29 mouse cellular contexts compared by ENCODE assay signal in genomic region chr12:116054342-116054741, GRCm38 (mm10). TPM values are rescaled to one million over a fixed set of nuclear protein-coding genes. Genes with fewer than 3 reads are reported as not detected.
DNase-seq lines count a peak whose midpoint lies in the region; ATAC-seq and TF ChIP-seq lines count a peak whose summit lies in the region.
"Had no signal": no experiment of that assay in that cellular context is flagged by ENCODE, and none has a peak within 500 bp of the region (broad histone marks: within the 10 kb centered on the region; RNA-seq: fewer than 3 reads in every experiment).

No protein-coding gene starts in this region.

- peaks cover 39% of the 10 kb centered on the region for H3K36me3 ChIP-seq in intestine, postnatal 0 days (ENCODE audit: control insufficient read depth, insufficient read depth)
- peaks cover 28% of the 10 kb centered on the region for H3K36me3 ChIP-seq in intestine, embryonic 15.5 days
- peaks cover 32 to 65% of the 10 kb centered on the region in 2 experiments for H3K36me3 ChIP-seq in CH12.LX (replicated peaks in 1 of 2; ENCODE audit: control insufficient read depth in 1 of 2, insufficient read depth in 1 of 2, low read length in 1 of 2)
- H3K36me3 ChIP-seq in macrophage (ENCODE audit: inconsistent target) = peaks cover 43% of the 10 kb centered on the region
- H3K36me3 ChIP-seq in splenic B cell, adult 2 months (ENCODE audit: control insufficient read depth, insufficient read depth, low read length, poor library complexity, severe bottlenecking) = peaks cover 12% of the 10 kb centered on the region; the same call in 1 of the 2 replicates

- H3K4me3 ChIP-seq in intestine, postnatal 0 days (ENCODE audit: low read depth, low read length) = no peak overlapping the region
- no peak overlapping the region for H3K4me3 ChIP-seq in intestine, embryonic 15.5 days (replicated peaks)
- H3K4me3 ChIP-seq in CH12.LX (replicated peaks in 1 of 3; ENCODE audit: low read depth in 2 of 3, low read length in 2 of 3, poor library complexity in 1 of 3) (no peak overlapping the region), macrophage (ENCODE audit: inconsistent target) (no peak overlapping the region)
- H3K4me3 ChIP-seq: forebrain, embryonic 13.5 days; heart, adult 2 months; limb, embryonic 10.5 days; limb, embryonic 15.5 days; megakaryocyte, embryonic 14.5 days; midbrain, embryonic 12.5 days; neural tube, embryonic 13.5 days had no signal

- WGBS in intestine, postnatal 0 days = 91% methylated on average over 8 of the region's 8 CpGs
- 90% methylated on average over 8 of the region's 8 CpGs for WGBS in intestine, embryonic 15.5 days
- WGBS in macrophage (ENCODE audit: missing documents) = 29% methylated on average over 8 of the region's 8 CpGs

- H3K27me3 ChIP-seq in intestine, postnatal 0 days (replicated peaks; ENCODE audit: control insufficient read depth, insufficient read depth, low read length) = no peaks in the 10 kb centered on the region
- H3K27me3 ChIP-seq in intestine, embryonic 15.5 days (replicated peaks) = no peaks in the 10 kb centered on the region
- no peaks in the 10 kb centered on the region for H3K27me3 ChIP-seq in CH12.LX (replicated peaks)
- no peaks in the 10 kb centered on the region for H3K27me3 ChIP-seq in splenic B cell, adult 2 months (ENCODE audit: control insufficient read depth, insufficient read depth, low read length, poor library complexity, severe bottlenecking)
- H3K27me3 ChIP-seq: forebrain, embryonic 13.5 days; limb, embryonic 15.5 days; megakaryocyte, embryonic 14.5 days; midbrain, embryonic 12.5 days; neural tube, embryonic 13.5 days had no signal

- H3K27ac ChIP-seq in intestine, postnatal 0 days (ENCODE audit: low read depth, low read length) = peak overlapping the region; percentile 21
- no peak overlapping the region for H3K27ac ChIP-seq in intestine, embryonic 15.5 days
- no peak overlapping the region for H3K27ac ChIP-seq in CH12.LX (ENCODE audit: insufficient read depth, low read depth)
- H3K27ac ChIP-seq in macrophage = 0 out of 2 replicates have a peak overlapping the region, but pooled peaks have one; percentile 21
- H3K27ac ChIP-seq: forebrain, embryonic 13.5 days; heart, adult 2 months; kidney, postnatal 0 days; limb, embryonic 10.5 days; limb, embryonic 15.5 days; midbrain, embryonic 12.5 days; neural tube, embryonic 13.5 days had no signal

- 0 out of 2 replicates have a peak, but pooled peaks cover 6% of the 10 kb centered on the region for H3K9me3 ChIP-seq in intestine, postnatal 0 days (ENCODE audit: control insufficient read depth)
- peaks cover 3% of the 10 kb centered on the region; the same call in 1 of the 2 replicates for H3K9me3 ChIP-seq in intestine, embryonic 15.5 days
- peaks cover 11% of the 10 kb centered on the region for H3K9me3 ChIP-seq in CH12.LX (replicated peaks; ENCODE audit: low read length)

- TF ChIP-seq CTCF in intestine, postnatal 0 days (IDR thresholded peaks at IDR 0.05; ENCODE audit: low read depth) = no peak
- no peak for TF ChIP-seq CTCF in CH12.LX (conservative IDR thresholded peaks at IDR 0.05 in 1 of 2, IDR thresholded peaks at IDR 0.05 in 1 of 2; ENCODE audit: low read depth in 2 of 2, low read length in 2 of 2)

- TF ChIP-seq EP300 in CH12.LX (IDR thresholded peaks at IDR 0.05; ENCODE audit: low read length) = no peak; the same call in 1 of the 2 replicates

- DNase-seq in CH12.LX (ENCODE audit: extremely low read depth) = peak; percentile 35
- DNase-seq in splenic B cell, adult 2 months (ENCODE audit: low read depth, low spot score) = peak; percentile 74
- no peak for DNase-seq in right cerebral cortex, postnatal 25 days
- no peak for DNase-seq in left cerebral cortex, adult 8-10 months (ENCODE audit: low spot score in 2 of 2)
- DNase-seq: adrenal gland, adult 2 months; adrenal gland, postnatal 36 days; cerebellum, adult 8-10 months; cerebellum, postnatal 25 days; gastrocnemius, postnatal 14 days; heart, adult 2 months; heart, postnatal 14 days; kidney, adult 8-10 months; kidney, postnatal 4 days; layer of hippocampus, postnatal 36 days; spleen, adult 18-20 months; thymus, adult 2 months; thymus, postnatal 36 days had no signal

- dilution Hi-C loops in CH12.LX (cut with MboI; ENCODE audit: extremely low pct_ligation_motif_present, extremely low pct_unique_long_range_greater_than_20kb, low sequenced_read_pairs) = no loop called here

- TF ChIP-seq POLR2A in CH12.LX (IDR thresholded peaks at IDR 0.05; ENCODE audit: low read depth, low read length) = no peak

- no peak for ATAC-seq in intestine, postnatal 0 days
- no peak for ATAC-seq in intestine, embryonic 15.5 days
- ATAC-seq: CD4-positive, CD25-positive, alpha-beta regulatory T cell, adult 4 months; forebrain, embryonic 13.5 days; hindbrain, embryonic 16.5 days had no signal

- H3K9ac ChIP-seq in intestine, postnatal 0 days (ENCODE audit: low read depth, low read length) = no peak overlapping the region
- no peak overlapping the region for H3K9ac ChIP-seq in intestine, embryonic 15.5 days
- H3K9ac ChIP-seq in CH12.LX (ENCODE audit: insufficient read depth, low read depth) = no peak overlapping the region
- H3K9ac ChIP-seq: forebrain, embryonic 13.5 days; limb, embryonic 15.5 days; midbrain, embryonic 12.5 days; neural tube, embryonic 13.5 days had no signal

- H3K79me2 ChIP-seq in CH12.LX (replicated peaks; ENCODE audit: control insufficient read depth, extremely low read depth, insufficient read depth, poor library complexity, severe bottlenecking) = peaks cover 13% of the 10 kb centered on the region
- H3K79me2 ChIP-seq in macrophage (ENCODE audit: inconsistent target) = peaks cover 44% of the 10 kb centered on the region

- TF ChIP-seq RAD21 in CH12.LX (IDR thresholded peaks at IDR 0.05; ENCODE audit: low read depth, low read length) = no peak

- in situ Hi-C loops in CH12.LX (cut with MboI; ENCODE audit: low pct_ligation_motif_present, low pct_unique_long_range_greater_than_20kb, low sequenced_read_pairs) = no loop called here

- H3K4me2 ChIP-seq in intestine, postnatal 0 days (replicated peaks; ENCODE audit: low read depth) = no peak overlapping the region
- no peak overlapping the region for H3K4me2 ChIP-seq in intestine, embryonic 15.5 days (replicated peaks)
- no peak overlapping the region for H3K4me2 ChIP-seq in CH12.LX (ENCODE audit: insufficient read depth, low read depth, poor library complexity, severe bottlenecking)
- H3K4me2 ChIP-seq: forebrain, embryonic 13.5 days; limb, embryonic 15.5 days; midbrain, embryonic 12.5 days; neural tube, embryonic 13.5 days had no signal

- H3K4me1 ChIP-seq in intestine, postnatal 0 days (replicated peaks; ENCODE audit: control insufficient read depth, insufficient read depth, low read length) = no peaks in the 10 kb centered on the region
- 0 out of 2 replicates have a peak, but pooled peaks cover 3% of the 10 kb centered on the region for H3K4me1 ChIP-seq in intestine, embryonic 15.5 days (replicated peaks)
- peaks cover 0 to 33% of the 10 kb centered on the region in 2 experiments; a peak in 2 of 4 replicates for H3K4me1 ChIP-seq in CH12.LX (ENCODE audit: control insufficient read depth in 1 of 2, insufficient read depth in 2 of 2)

TF ChIP-seq in CH12.LX, 34 proteins besides CTCF, POLR2A, EP300 and RAD21:
- no peak for TF ChIP-seq PAX5 (IDR thresholded peaks at IDR 0.05; ENCODE audit: low read length)
- no peak for TF ChIP-seq ZC3H11A (IDR thresholded peaks at IDR 0.05; ENCODE audit: low read depth, low read length)
- no peak for TF ChIP-seq NRF1 (IDR thresholded peaks at IDR 0.05; ENCODE audit: low read depth, low read length)
- TF ChIP-seq GABPA (IDR thresholded peaks at IDR 0.05; ENCODE audit: insufficient replicate concordance, low read depth, low read length) = no peak
- no peak for TF ChIP-seq MAX (IDR thresholded peaks at IDR 0.05; ENCODE audit: low read length)
- TF ChIP-seq TBP (conservative IDR thresholded peaks at IDR 0.05; ENCODE audit: low read depth, low read length) = no peak
- TF ChIP-seq E2F4 (IDR thresholded peaks at IDR 0.05; ENCODE audit: insufficient replicate concordance, low read depth, low read length) = no peak
- no peak for TF ChIP-seq ZKSCAN1 (IDR thresholded peaks at IDR 0.05; ENCODE audit: borderline replicate concordance, low read depth, low read length)

RNA-seq across cellular contexts. Expression of gene Zfp386, which starts 6.8 kb away (rescaled TPM):
- 17.3 and 17.8 TPM in 2 replicates for polyA plus RNA-seq in intestine, postnatal 0 days (2015; fragmentation: Nextera tagmentation; extraction: Ambion mirVana)
- polyA plus RNA-seq in intestine, embryonic 15.5 days (2015; fragmentation: Nextera tagmentation; extraction: Ambion mirVana) = 27.8 and 36.8 TPM in 2 replicates
- total RNA-seq in CH12.LX (2012; rRNA removed) (13.4 and 13.9 TPM in 2 replicates), CH12.LX (2014; rRNA removed) (41.7 and 48.2 TPM in 2 replicates)
- polyA plus RNA-seq in CH12.LX (2012; ENCODE audit: insufficient read length, low read depth) (17.6 and 23.4 TPM in 2 replicates), macrophage (2018) (16.7 to 37.7 TPM (median 19.2 TPM) in 3 replicates)
- 10 to 100 TPM in 23 of 26 experiments, 1 to 10 TPM in 3; 8.8 to 80.4 (median 31.3) TPM for total RNA-seq in macrophage (2018; cell fraction: chromatin; rRNA removed)
- 10 to 100 TPM in 24 of 26 experiments, 1 to 10 TPM in 2; 8.4 to 25.0 (median 18.3) TPM for total RNA-seq in macrophage (2018; cell fraction: cytosol; rRNA removed)
- total RNA-seq in macrophage (2018; cell fraction: nucleus; rRNA removed) = 100 to 1,000 TPM in 1 of 26 experiments, 10 to 100 TPM in 22, 1 to 10 TPM in 3; 6.6 to 103 (median 25.7) TPM
- total RNA-seq in left cerebral cortex, adult 8-10 months (2022) = 10 to 100 TPM; 28.3 to 30.3 (median 29.0) TPM

RNA-seq across cellular contexts. Expression of gene Vipr2, which starts 23.2 kb away (rescaled TPM):
- 1.7 and 2.2 TPM in 2 replicates for polyA plus RNA-seq in intestine, postnatal 0 days (2015; fragmentation: Nextera tagmentation; extraction: Ambion mirVana)
- polyA plus RNA-seq in intestine, embryonic 15.5 days (2015; fragmentation: Nextera tagmentation; extraction: Ambion mirVana) = 2.5 and 2.6 TPM in 2 replicates
- total RNA-seq in CH12.LX (2012; rRNA removed) (not detected in 2 replicates), CH12.LX (2014; rRNA removed) (0.05 TPM in 1 of 2 replicates, not detected in the other)
- polyA plus RNA-seq in CH12.LX (2012; ENCODE audit: insufficient read length, low read depth) (0.19 and 0.20 TPM in 2 replicates), macrophage (2018) (0.23 to 0.37 TPM (median 0.35 TPM) in 3 replicates)
- total RNA-seq in macrophage (2018; cell fraction: chromatin; rRNA removed) = 1 to 10 TPM in 6 of 26 experiments, under 1 TPM in 6, not detected in 14; 0.25 to 2.6 (median 0.97) TPM
- 1 to 10 TPM in 1 of 26 experiments, under 1 TPM in 25; 0.06 to 1.1 (median 0.25) TPM for total RNA-seq in macrophage (2018; cell fraction: cytosol; rRNA removed)
- total RNA-seq in macrophage (2018; cell fraction: nucleus; rRNA removed) = 1 to 10 TPM in 3 of 26 experiments, under 1 TPM in 21, not detected in 2; 0.11 to 4.2 (median 0.44) TPM
- 1 to 10 TPM in 2 of 4 experiments, under 1 TPM in 2; 0.50 to 2.4 (median 1.0) TPM for total RNA-seq in left cerebral cortex, adult 8-10 months (2022)

Comparison
In these comparisons a context has a peak if more than half of its experiments do, and no peak if none do; other contexts are left out.
1. H3K27ac ChIP-seq: peak in intestine, postnatal 0 days (single experiment) and macrophage (single experiment); none in intestine, embryonic 15.5 days (single experiment) and CH12.LX (single experiment).
2. DNase-seq: peak in CH12.LX (single experiment) and splenic B cell, adult 2 months (single experiment); none in right cerebral cortex, postnatal 25 days (single experiment) and left cerebral cortex, adult 8-10 months (0 of 2).